Mouse (Mus musculus): ENCODE data around the gene Tgfbrap1. TPM values are rescaled to one million over a fixed set of nuclear protein-coding genes. Genes with fewer than 3 reads are reported as not detected.

Gene Tgfbrap1
- polyA plus RNA-seq, 1 experiment from 2014 or later, result 13.2 TPM

- no peak overlapping the region for H3K4me3 ChIP-seq
- H3K9me3 ChIP-seq, result no peaks in the 10 kb centered on the region
- no peaks in the 10 kb centered on the region for H3K4me1 ChIP-seq
- no peaks in the 10 kb centered on the region for H3K36me3 ChIP-seq (replicated peaks)
- no peaks in the 10 kb centered on the region for H3K27me3 ChIP-seq (ENCODE audit: poor library complexity, severe bottlenecking)
- WGBS, result 90% methylated on average over 9 of the region's 9 CpGs
- no peak for DNase-seq (ENCODE audit: extremely low spot score, low spot score)
- no peak overlapping the region for H3K27ac ChIP-seq
Measured at GRCm38 (mm10) chr1:43131591-43131990, 33.2 kb upstream of the Tgfbrap1 start.

GRCm38 (mm10) chr1:43130219-43130981 lies 32.0 kb upstream of the Tgfbrap1 start:
- Histone ChIP-seq H3K4me3 (no peak overlapping the region), H3K4me1 (no peaks in the 10 kb centered on the region), H3K27ac (no peak overlapping the region), H3K9me3 (no peaks in the 10 kb centered on the region), H3K27me3 (ENCODE audit: poor library complexity, severe bottlenecking) (no peaks in the 10 kb centered on the region), H3K36me3 (replicated peaks) (no peaks in the 10 kb centered on the region)
- 78% methylated on average over 5 of the region's 5 CpGs for WGBS
- DNase-seq (ENCODE audit: extremely low spot score, low spot score), result no peak

- no peak overlapping the region for H3K4me3 ChIP-seq
- WGBS, result 76% methylated on average over 8 of the region's 8 CpGs
- H3K9me3 ChIP-seq, result no peaks in the 10 kb centered on the region
- no peak for DNase-seq (ENCODE audit: extremely low spot score, low spot score)
- H3K4me1 ChIP-seq, result no peaks in the 10 kb centered on the region
- H3K36me3 ChIP-seq (replicated peaks), result no peaks in the 10 kb centered on the region
- H3K27me3 ChIP-seq (ENCODE audit: poor library complexity, severe bottlenecking), result no peaks in the 10 kb centered on the region
- H3K27ac ChIP-seq, result no peak overlapping the region
Measured at GRCm38 (mm10) chr1:43127820-43128610, 29.6 kb upstream of the Tgfbrap1 start.

- Histone ChIP-seq H3K27me3 (ENCODE audit: poor library complexity, severe bottlenecking) (no peaks in the 10 kb centered on the region), H3K9me3 (no peaks in the 10 kb centered on the region), H3K4me1 (no peaks in the 10 kb centered on the region), H3K36me3 (replicated peaks) (no peaks in the 10 kb centered on the region), H3K27ac (no peak overlapping the region), H3K4me3 (no peak overlapping the region)
- no peak for DNase-seq (ENCODE audit: extremely low spot score, low spot score)
Measured at GRCm38 (mm10) chr1:43127196-43127595, 28.8 kb upstream of the Tgfbrap1 start.

- no peak overlapping the region for H3K27ac ChIP-seq
- 83% methylated on average over 4 of the region's 4 CpGs for WGBS
- peaks cover 7% of the 10 kb centered on the region; the same call in 1 of the 2 replicates for H3K36me3 ChIP-seq (replicated peaks)
- DNase-seq (ENCODE audit: extremely low spot score, low spot score), result no peak
- H3K9me3 ChIP-seq, result no peaks in the 10 kb centered on the region
- no peak overlapping the region for H3K4me3 ChIP-seq
- no peaks in the 10 kb centered on the region for H3K27me3 ChIP-seq (ENCODE audit: poor library complexity, severe bottlenecking)
- no peaks in the 10 kb centered on the region for H3K4me1 ChIP-seq
Measured at GRCm38 (mm10) chr1:43124726-43125125, 26.3 kb upstream of the Tgfbrap1 start.

GRCm38 (mm10) chr1:43122616-43123015 lies 24.2 kb upstream of the Tgfbrap1 start:
- Histone ChIP-seq H3K4me3 (no peak overlapping the region), H3K27me3 (ENCODE audit: poor library complexity, severe bottlenecking) (no peaks in the 10 kb centered on the region), H3K4me1 (no peaks in the 10 kb centered on the region), H3K27ac (no peak overlapping the region), H3K36me3 (replicated peaks) (peaks cover 19% of the 10 kb centered on the region), H3K9me3 (peaks cover 6% of the 10 kb centered on the region; the same call in 1 of the 2 replicates)
- 93% methylated on average over 2 of the region's 2 CpGs for WGBS
- DNase-seq (ENCODE audit: extremely low spot score, low spot score), result no peak

- peaks cover 6% of the 10 kb centered on the region; the same call in 1 of the 2 replicates for H3K9me3 ChIP-seq
- no peak overlapping the region for H3K27ac ChIP-seq
- H3K36me3 ChIP-seq (replicated peaks), result peaks cover 35% of the 10 kb centered on the region
- H3K4me3 ChIP-seq, result no peak overlapping the region
- no peaks in the 10 kb centered on the region for H3K4me1 ChIP-seq
- H3K27me3 ChIP-seq (ENCODE audit: poor library complexity, severe bottlenecking), result no peaks in the 10 kb centered on the region
- no peak for DNase-seq (ENCODE audit: extremely low spot score, low spot score)
- 91% methylated on average over 5 of the region's 5 CpGs for WGBS
Measured at GRCm38 (mm10) chr1:43120950-43121349, 22.5 kb upstream of the Tgfbrap1 start.

GRCm38 (mm10) chr1:43117435-43117834 lies 19.0 kb upstream of the Tgfbrap1 start:
- DNase-seq (ENCODE audit: extremely low spot score, low spot score), result no peak
- Histone ChIP-seq H3K27ac (no peak overlapping the region), H3K4me3 (no peak overlapping the region), H3K9me3 (peaks cover 6% of the 10 kb centered on the region; the same call in 1 of the 2 replicates), H3K27me3 (ENCODE audit: poor library complexity, severe bottlenecking) (no peaks in the 10 kb centered on the region), H3K36me3 (replicated peaks) (peaks cover 69% of the 10 kb centered on the region), H3K4me1 (no peaks in the 10 kb centered on the region)
- 97% methylated on average over 8 of the region's 8 CpGs for WGBS

- H3K27me3 ChIP-seq (ENCODE audit: poor library complexity, severe bottlenecking), result no peaks in the 10 kb centered on the region
- no peaks in the 10 kb centered on the region for H3K9me3 ChIP-seq
- peaks cover 97% of the 10 kb centered on the region for H3K36me3 ChIP-seq (replicated peaks)
- WGBS, result 88% methylated on average over 2 of the region's 2 CpGs
- no peak overlapping the region for H3K27ac ChIP-seq
- H3K4me3 ChIP-seq, result no peak overlapping the region
- H3K4me1 ChIP-seq, result no peaks in the 10 kb centered on the region
- no peak for DNase-seq (ENCODE audit: extremely low spot score, low spot score)
Measured at GRCm38 (mm10) chr1:43112882-43113281, 14.4 kb upstream of the Tgfbrap1 start.

GRCm38 (mm10) chr1:43110556-43110955 lies 12.1 kb upstream of the Tgfbrap1 start:
- Histone ChIP-seq H3K4me1 (no peaks in the 10 kb centered on the region), H3K4me3 (no peak overlapping the region), H3K36me3 (replicated peaks) (peaks cover 97% of the 10 kb centered on the region), H3K27me3 (ENCODE audit: poor library complexity, severe bottlenecking) (no peaks in the 10 kb centered on the region), H3K9me3 (no peaks in the 10 kb centered on the region), H3K27ac (no peak overlapping the region)
- 57% methylated on average over 4 of the region's 4 CpGs for WGBS
- peak; percentile 44 for DNase-seq (ENCODE audit: extremely low spot score, low spot score)

- Histone ChIP-seq H3K9me3 (peaks cover 4% of the 10 kb centered on the region; the same call in 1 of the 2 replicates), H3K36me3 (replicated peaks) (peaks cover 96% of the 10 kb centered on the region), H3K27ac (no peak overlapping the region), H3K4me1 (no peaks in the 10 kb centered on the region), H3K27me3 (ENCODE audit: poor library complexity, severe bottlenecking) (no peaks in the 10 kb centered on the region), H3K4me3 (no peak overlapping the region)
- DNase-seq (ENCODE audit: extremely low spot score, low spot score), result no peak
- WGBS, result 89% methylated on average over 2 of the region's 2 CpGs
Measured at GRCm38 (mm10) chr1:43108729-43109128, 10.3 kb upstream of the Tgfbrap1 start.

- H3K27ac ChIP-seq, result no peak overlapping the region
- peaks cover 30% of the 10 kb centered on the region for H3K4me1 ChIP-seq
- no peak for DNase-seq (ENCODE audit: extremely low spot score, low spot score)
- WGBS, result 83% methylated on average over 2 of the region's 2 CpGs
- H3K9me3 ChIP-seq, result no peaks in the 10 kb centered on the region
- H3K4me3 ChIP-seq, result no peak overlapping the region
- no peaks in the 10 kb centered on the region for H3K27me3 ChIP-seq (ENCODE audit: poor library complexity, severe bottlenecking)
- peaks cover 12% of the 10 kb centered on the region for H3K36me3 ChIP-seq (replicated peaks)
Measured at GRCm38 (mm10) chr1:43094206-43094605, 4.2 kb downstream of the Tgfbrap1 start.
